Mouse (Mus musculus) neural tube, embryonic 14.5 days (tissue): ENCODE measurements around the gene Snap91. TPM values are rescaled to one million over a fixed set of nuclear protein-coding genes. Genes with fewer than 3 reads are reported as not detected.

Experiments used
- ATAC-seq: fragments of 200-750 bp; cut with Nextera tagmentation; 2 replicates; pipeline ENCODE4 v1.8.0; 2017; ENCODE audit warnings: low read depth, mild to moderate bottlenecking, moderate TSS enrichment, moderate library complexity
- H3K27ac ChIP-seq: fragments of 300-500 bp; sonication (generic); 2 replicates; pipeline ENCODE4 v1.5.1; 2014; ENCODE audit warnings: low read depth, mild to moderate bottlenecking, control low read depth, low read length, moderate library complexity, mixed read lengths
- H3K27me3 ChIP-seq: fragments of 300-500 bp; sonication (generic); 2 replicates; pipeline ENCODE4 v1.6.1; 2014; ENCODE audit warnings: low read length; ENCODE audit not compliant: control insufficient read depth, insufficient read depth
- H3K36me3 ChIP-seq: fragments of 300-500 bp; sonication (generic); 2 replicates; pipeline ENCODE4 v1.6.1; 2014; ENCODE audit warnings: low read length, mixed read lengths; ENCODE audit not compliant: control insufficient read depth, insufficient read depth
- H3K4me1 ChIP-seq: fragments of 300-500 bp; sonication (generic); 2 replicates; pipeline ENCODE4 v1.6.1; 2014; ENCODE audit warnings: low read length; ENCODE audit not compliant: control insufficient read depth, insufficient read depth
- H3K4me2 ChIP-seq: fragments of 300-500 bp; sonication (generic); 2 replicates; pipeline ENCODE4 v1.6.1; 2014; ENCODE audit warnings: mild to moderate bottlenecking, low read depth, low read length, control low read depth
- H3K4me3 ChIP-seq: fragments of 300-500 bp; sonication (generic); 2 replicates; pipeline ENCODE4 v1.5.1; 2014; ENCODE audit warnings: low read depth, low read length, control low read depth, mixed read lengths
- H3K9ac ChIP-seq: fragments of 300-500 bp; sonication (generic); replicated peaks from 2 replicates; pipeline ENCODE4 v1.6.1; 2014; ENCODE audit warnings: low read depth, mild to moderate bottlenecking, control low read depth, low read length, mixed read lengths
- H3K9me3 ChIP-seq: fragments of 300-500 bp; sonication (generic); 2 replicates; pipeline ENCODE4 v1.6.1; 2016; ENCODE audit warnings: low read length; ENCODE audit not compliant: control insufficient read depth
- WGBS: fragments of 180-500 bp; shearing (Covaris S2); extraction: QIAGEN DNeasy Blood & Tissue Kit; methylation state at CpG from one replicate; pipeline ENCODE4 v1.1.7; 2014; 5-methylcytosine and 5-hydroxymethylcytosine counted together
- polyA plus RNA-seq: library from polyadenylated mRNA; unstranded; fragments of >200 nt; fragmentation: Nextera tagmentation; extraction: Ambion mirVana; gene quantifications from 2 replicates; pipeline ENCODE4 v1.2.1, GENCODE M21; 2014

The Snap91 gene
- polyA plus RNA-seq: 88.8 and 93.0 TPM in 2 replicates

DNA sequence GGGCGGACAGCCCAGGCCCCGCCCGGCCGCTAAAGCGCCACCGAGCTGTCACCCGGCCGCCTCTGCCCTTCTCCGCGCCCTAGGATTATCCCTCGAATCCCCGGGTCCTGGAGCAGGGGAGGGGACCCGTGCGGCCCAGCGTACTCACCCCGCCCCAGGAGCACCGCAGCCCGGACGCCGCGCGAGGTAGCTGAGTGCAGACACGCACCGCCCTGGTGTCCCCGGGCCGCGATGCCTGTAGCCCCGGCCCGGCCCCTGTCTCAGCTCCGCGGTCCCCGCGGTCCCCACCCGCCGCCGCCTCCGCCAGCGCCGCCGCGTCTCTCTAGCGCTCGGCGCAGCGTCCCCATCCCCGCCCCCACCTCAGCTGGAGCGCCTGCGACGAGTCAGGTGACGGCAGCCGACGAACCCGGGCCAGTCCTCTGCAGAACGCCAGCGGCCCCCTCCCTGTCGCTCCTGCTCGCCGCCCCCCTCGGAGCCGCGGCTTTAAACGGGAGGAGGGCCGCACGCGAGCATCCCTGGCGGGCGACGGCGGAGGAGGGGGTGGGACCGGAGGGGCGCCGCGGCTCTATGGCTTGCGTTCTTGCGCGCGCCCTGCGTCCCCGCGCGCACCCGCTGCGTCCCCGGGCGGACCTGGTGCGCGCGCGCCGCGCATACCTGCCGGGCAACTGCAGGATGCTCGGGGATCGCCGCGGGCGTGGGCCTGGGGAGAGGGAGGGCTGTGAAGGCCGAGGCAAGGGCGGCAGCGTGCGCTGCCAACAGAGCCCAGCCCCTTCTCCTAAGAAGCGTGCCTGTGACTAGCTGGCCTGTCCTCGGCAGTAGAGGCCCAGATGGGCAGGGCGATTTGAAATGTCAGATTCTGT, at the start of gene Snap91:
Gene Snap91, minus strand, starts transcription at position 542 of the 860 bp plus-strand sequence.
- Histone ChIP-seq H3K9me3 (no peaks in the 10 kb centered on the region), H3K4me1 (peaks cover 12% of the 10 kb centered on the region; the same call in 1 of the 2 replicates), H3K9ac (peak within 1 kb of the TSS; percentile 84), H3K4me3 (peak within 1 kb of the TSS; percentile 89), H3K4me2 (peak within 1 kb of the TSS; percentile 58), H3K27me3 (no peaks in the 10 kb centered on the region), H3K36me3 (no peaks in the 10 kb centered on the region), H3K27ac (peak within 1 kb of the TSS; percentile 94)
- under 1% methylated on average over 82 of the region's 104 CpGs for WGBS
- peak; percentile 96 for ATAC-seq

DNA sequence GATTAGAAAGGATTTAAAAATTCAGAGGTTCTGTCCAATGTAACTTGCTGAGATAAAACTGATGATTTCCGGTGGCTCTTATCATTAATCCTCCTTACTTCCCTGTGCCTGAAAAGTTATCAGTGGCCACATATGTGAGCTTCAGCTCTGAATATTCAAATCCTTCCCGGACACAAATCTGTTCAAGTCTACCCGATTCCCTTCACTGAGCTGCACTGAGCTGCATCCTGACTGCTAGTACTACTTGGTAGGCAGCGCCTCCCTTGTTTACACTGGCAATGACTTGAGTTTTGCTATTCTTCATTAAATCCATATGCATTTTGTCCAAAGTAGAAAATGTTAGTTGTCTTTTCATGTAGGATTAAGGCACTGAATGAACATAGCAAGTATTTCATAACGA, 46.1 kb upstream of the Snap91 start:
- WGBS: 90% methylated on average over 5 of the region's 5 CpGs
- H3K4me3 ChIP-seq: no peak overlapping the region
- ATAC-seq: no peak

DNA sequence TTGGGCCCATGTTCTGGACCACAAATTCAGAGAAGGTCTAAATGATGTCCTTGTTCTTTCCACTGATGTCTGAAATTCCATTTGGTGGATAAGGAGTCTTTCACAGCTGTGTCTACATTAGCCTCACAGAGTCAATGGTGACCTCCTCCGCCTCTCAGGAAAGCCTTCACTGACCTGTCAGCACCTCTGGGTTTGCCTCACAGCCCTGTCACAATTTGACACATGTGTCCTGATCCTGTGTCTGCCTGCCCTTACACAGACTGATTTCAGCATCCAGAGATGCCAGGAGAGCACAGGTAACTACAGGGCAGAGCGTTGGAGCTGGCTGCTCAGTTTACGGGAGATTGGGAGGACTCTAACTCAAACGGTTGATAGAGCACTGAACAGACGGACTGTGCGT, 45.2 kb upstream of the Snap91 start:
- H3K4me3 ChIP-seq: no peak overlapping the region
- no peaks in the 10 kb centered on the region for H3K36me3 ChIP-seq
- H3K27ac ChIP-seq: no peak overlapping the region
- no peak overlapping the region for H3K9ac ChIP-seq
- ATAC-seq: no peak
- no peaks in the 10 kb centered on the region for H3K27me3 ChIP-seq
- WGBS: 80% methylated on average over 6 of the region's 6 CpGs
- no peaks in the 10 kb centered on the region for H3K9me3 ChIP-seq
- H3K4me1 ChIP-seq: no peaks in the 10 kb centered on the region
- H3K4me2 ChIP-seq: no peak overlapping the region

More for the DNA sequence above, 46.1 kb upstream of the Snap91 start:
- Histone ChIP-seq H3K4me1 (no peaks in the 10 kb centered on the region), H3K27ac (no peak overlapping the region), H3K9me3 (no peaks in the 10 kb centered on the region), H3K27me3 (no peaks in the 10 kb centered on the region), H3K4me2 (no peak overlapping the region), H3K36me3 (no peaks in the 10 kb centered on the region), H3K9ac (no peak overlapping the region)

DNA sequence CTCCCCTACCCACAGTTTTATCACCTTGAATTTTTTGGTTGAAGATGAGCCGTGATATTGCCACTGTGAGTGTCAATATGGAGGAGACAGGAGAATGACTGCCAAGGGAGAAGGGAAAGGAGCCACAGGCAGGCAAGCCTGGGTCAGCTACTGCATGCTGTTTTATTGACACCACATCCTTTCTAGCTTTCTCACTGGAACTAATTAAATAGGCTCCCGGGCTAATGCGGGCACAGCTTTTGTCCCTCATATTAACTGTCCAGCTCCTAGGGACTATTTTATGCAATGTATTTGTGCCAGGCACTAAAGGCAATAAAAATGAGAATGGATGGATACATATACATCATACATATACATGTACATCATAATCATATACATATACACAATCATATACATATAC, 42.0 kb upstream of the Snap91 start:
- Histone ChIP-seq H3K27ac (no peak overlapping the region), H3K36me3 (no peaks in the 10 kb centered on the region), H3K4me2 (no peak overlapping the region), H3K27me3 (no peaks in the 10 kb centered on the region), H3K9ac (no peak overlapping the region), H3K4me3 (no peak overlapping the region), H3K4me1 (no peaks in the 10 kb centered on the region), H3K9me3 (no peaks in the 10 kb centered on the region)
- ATAC-seq: peak; percentile 61; the same call in 1 of the 2 replicates
- 15% methylated on average over 3 of the region's 3 CpGs for WGBS

DNA sequence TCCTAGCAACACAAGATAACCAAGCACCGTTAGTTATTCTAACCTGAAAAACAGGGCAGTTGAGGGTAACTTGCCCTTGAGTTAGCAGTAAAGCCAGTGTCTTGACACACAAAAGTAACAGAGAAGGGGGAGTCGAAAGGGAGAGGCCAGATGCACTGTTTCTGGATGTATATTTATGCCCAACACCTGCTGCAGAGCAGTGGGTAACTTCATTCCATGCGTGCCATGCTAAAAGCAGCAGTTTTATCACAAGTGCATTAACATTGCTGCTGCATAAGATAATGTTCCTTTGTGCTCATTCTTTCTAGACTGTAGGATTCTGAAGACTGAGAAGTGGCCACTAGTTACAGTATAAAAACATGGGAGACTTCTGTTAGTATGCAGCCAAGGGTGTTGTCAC, 36.1 kb upstream of the Snap91 start:
- H3K36me3 ChIP-seq: no peaks in the 10 kb centered on the region
- no peaks in the 10 kb centered on the region for H3K9me3 ChIP-seq
- ATAC-seq: no peak
- H3K4me2 ChIP-seq: no peak overlapping the region
- 78% methylated on average over 3 of the region's 3 CpGs for whole genome bisulfite sequencing
- no peak overlapping the region for H3K4me3 ChIP-seq
- no peak overlapping the region for H3K9ac ChIP-seq
- no peak overlapping the region for H3K27ac ChIP-seq
- H3K4me1 ChIP-seq: no peaks in the 10 kb centered on the region
- no peaks in the 10 kb centered on the region for H3K27me3 ChIP-seq

DNA sequence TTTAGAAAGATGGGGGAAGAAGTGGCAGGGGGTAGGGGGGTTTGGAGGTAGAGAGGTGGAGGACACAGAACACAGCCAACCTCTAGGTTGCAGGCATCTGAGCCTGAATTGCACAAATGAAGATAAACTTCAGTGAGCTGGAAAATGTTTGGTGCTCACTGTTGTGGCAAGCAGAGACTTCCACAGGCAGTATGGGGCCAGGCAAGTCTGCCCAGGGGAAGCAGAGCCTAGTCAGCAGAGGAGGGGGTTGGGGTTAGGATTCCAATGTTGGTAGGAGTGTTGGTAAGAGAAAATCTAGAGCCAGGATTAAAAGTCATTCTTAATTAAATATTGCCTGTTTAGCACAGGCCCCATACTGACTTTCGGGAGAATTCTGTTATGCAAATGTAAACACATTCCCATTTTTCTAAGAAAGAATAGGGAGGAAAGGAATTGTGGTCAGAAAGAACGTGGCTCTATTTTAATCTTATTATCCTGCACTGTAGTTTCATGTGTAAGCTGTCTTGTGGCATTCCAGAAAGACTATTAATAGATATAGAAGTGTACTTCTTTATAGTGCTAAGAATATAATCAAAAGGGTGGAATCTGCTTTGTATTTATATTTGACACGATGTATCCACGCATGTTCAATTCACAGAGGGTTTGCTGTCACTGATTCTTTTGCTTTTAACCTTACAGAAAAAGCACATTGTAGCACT, 19.2 kb upstream of the Snap91 start:
- Histone ChIP-seq H3K36me3 (no peaks in the 10 kb centered on the region), H3K27me3 (no peaks in the 10 kb centered on the region), H3K4me2 (no peak overlapping the region), H3K4me1 (no peaks in the 10 kb centered on the region), H3K27ac (no peak overlapping the region), H3K9ac (no peak overlapping the region), H3K9me3 (no peaks in the 10 kb centered on the region), H3K4me3 (no peak overlapping the region)
- no peak for ATAC-seq
- WGBS: 68% methylated on average over 4 of the region's 4 CpGs

DNA sequence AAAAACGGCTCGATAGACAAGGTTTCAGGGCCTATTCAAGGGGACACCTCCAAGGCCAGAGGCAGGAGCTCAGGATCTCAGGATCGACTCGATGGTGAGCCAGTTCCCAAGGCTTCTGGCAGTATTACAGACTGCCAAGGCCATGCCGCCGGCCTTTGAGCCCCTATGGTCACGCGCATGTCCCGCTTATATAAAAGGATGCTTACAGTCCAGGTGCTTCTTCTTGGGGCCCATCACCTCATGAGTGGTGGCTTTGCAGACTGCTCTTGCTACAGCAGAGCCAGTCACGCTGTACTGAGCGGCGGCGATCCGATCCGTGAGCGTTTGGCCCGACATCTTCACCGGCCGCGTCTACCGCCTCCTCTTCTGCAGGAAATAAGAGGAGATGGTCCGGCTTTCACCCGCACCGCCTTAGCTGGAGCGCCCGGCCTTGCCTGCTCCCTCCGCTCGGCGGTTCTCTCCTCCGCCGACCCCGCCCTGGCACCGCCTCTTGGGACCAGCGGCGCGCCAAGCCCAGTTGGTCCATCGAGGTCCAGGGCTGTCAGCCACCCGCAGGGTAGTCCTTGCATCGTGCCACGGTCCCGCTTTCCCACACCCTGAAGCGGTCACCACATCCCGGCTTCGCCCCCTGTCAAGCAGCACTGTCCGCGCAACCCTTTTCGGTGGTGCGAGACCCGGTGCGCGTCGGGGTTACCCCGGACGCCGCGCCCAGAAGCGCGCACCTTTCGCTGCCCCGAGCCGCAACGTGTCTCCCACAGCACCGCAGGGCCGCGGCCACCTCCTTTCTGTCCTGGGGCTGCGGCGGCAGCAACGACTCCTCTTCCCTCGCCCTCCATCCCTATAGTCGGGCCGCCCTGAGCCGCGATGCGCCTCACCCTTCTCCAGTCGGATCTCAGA, 990 bp downstream of the Snap91 start:
- H3K4me2 ChIP-seq: peak overlapping the region; percentile 58
- H3K27me3 ChIP-seq: no peaks in the 10 kb centered on the region
- peak; percentile 39 for ATAC-seq
- peak overlapping the region; percentile 94 for H3K27ac ChIP-seq
- H3K4me3 ChIP-seq: peak overlapping the region; percentile 89
- H3K4me1 ChIP-seq: peaks cover 12% of the 10 kb centered on the region; the same call in 1 of the 2 replicates
- peak overlapping the region; percentile 84 for H3K9ac ChIP-seq
- WGBS: under 1% methylated on average over 75 of the region's 75 CpGs
- H3K9me3 ChIP-seq: no peaks in the 10 kb centered on the region
- no peaks in the 10 kb centered on the region for H3K36me3 ChIP-seq

DNA sequence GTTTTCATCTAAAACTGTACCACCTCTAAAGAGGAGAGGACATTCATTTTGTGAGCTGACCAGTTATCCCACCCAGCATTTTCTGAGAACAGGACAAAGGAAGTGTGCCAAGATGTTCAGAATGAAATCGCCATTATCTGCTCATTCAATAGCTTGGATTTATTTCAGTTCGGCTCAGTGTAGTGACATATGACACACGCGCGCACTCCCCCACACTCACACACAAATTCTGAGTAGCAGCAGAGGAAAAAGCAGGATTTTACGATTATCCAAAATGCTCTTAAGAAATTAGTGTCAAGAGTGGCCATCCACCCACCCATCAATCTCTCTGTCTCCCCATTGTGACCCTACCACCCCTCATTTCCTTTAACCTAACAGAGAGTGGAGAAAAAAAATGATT, 1.7 kb downstream of the Snap91 start:
- H3K9me3 ChIP-seq: no peaks in the 10 kb centered on the region
- no peaks in the 10 kb centered on the region for H3K36me3 ChIP-seq
- no peak overlapping the region for H3K27ac ChIP-seq
- peak overlapping the region; percentile 58 for H3K4me2 ChIP-seq
- peak overlapping the region; percentile 89 for H3K4me3 ChIP-seq
- peaks cover 12% of the 10 kb centered on the region; the same call in 1 of the 2 replicates for H3K4me1 ChIP-seq
- H3K27me3 ChIP-seq: no peaks in the 10 kb centered on the region
- peak overlapping the region; percentile 84 for H3K9ac ChIP-seq
- ATAC-seq: no peak
- WGBS: 50% methylated on average over 6 of the region's 6 CpGs
